Mouse (Mus musculus) neural tube, embryonic 13.5 days (tissue): ENCODE measurements around the gene Rsph4a. TPM values are rescaled to one million over a fixed set of nuclear protein-coding genes. Genes with fewer than 3 reads are reported as not detected.

Source experiments
- ATAC-seq: fragments of 200-750 bp; cut with Nextera tagmentation; 2 replicates; pipeline ENCODE4 v1.8.0; 2017; ENCODE audit warnings: low read depth, mild to moderate bottlenecking, moderate TSS enrichment, moderate library complexity
- H3K27ac ChIP-seq: fragments of 300-500 bp; sonication (generic); replicated peaks from 2 replicates; pipeline ENCODE4 v1.5.1; 2015; ENCODE audit warnings: moderate library complexity, mild to moderate bottlenecking, inconsistent platforms
- H3K27me3 ChIP-seq: fragments of 300-500 bp; sonication (generic); 2 replicates; pipeline ENCODE4 v1.6.1; 2015; ENCODE audit warnings: mild to moderate bottlenecking, inconsistent platforms
- H3K36me3 ChIP-seq: fragments of 300-500 bp; sonication (generic); 2 replicates; pipeline ENCODE4 v1.6.1; 2015; ENCODE audit warnings: mild to moderate bottlenecking, inconsistent platforms
- H3K4me1 ChIP-seq: fragments of 300-500 bp; sonication (generic); replicated peaks from 2 replicates; pipeline ENCODE4 v1.6.1; 2015; ENCODE audit warnings: inconsistent platforms
- H3K4me2 ChIP-seq: fragments of 300-500 bp; sonication (generic); 2 replicates; pipeline ENCODE4 v1.6.1; 2015; ENCODE audit warnings: inconsistent platforms, mild to moderate bottlenecking, moderate library complexity
- H3K4me3 ChIP-seq: fragments of 300-500 bp; sonication (generic); 2 replicates; pipeline ENCODE4 v1.5.1; 2015; ENCODE audit warnings: mild to moderate bottlenecking, inconsistent platforms
- H3K9ac ChIP-seq: fragments of 300-500 bp; sonication (generic); 2 replicates; pipeline ENCODE4 v1.6.1; 2015; ENCODE audit warnings: moderate library complexity, mild to moderate bottlenecking, inconsistent platforms
- H3K9me3 ChIP-seq: fragments of 300-500 bp; sonication (generic); 2 replicates; pipeline ENCODE4 v1.6.1; 2016; ENCODE audit warnings: inconsistent platforms
- WGBS: fragments of 180-500 bp; shearing (Covaris S2); methylation state at CpG from one replicate; pipeline ENCODE4 v1.1.7; 2015; 5-methylcytosine and 5-hydroxymethylcytosine counted together
- polyA plus RNA-seq: library from polyadenylated mRNA; unstranded; fragments of >200 nt; fragmentation: Nextera tagmentation; extraction: Ambion mirVana; gene quantifications from 2 replicates; pipeline ENCODE4 v1.2.1, GENCODE M21; 2015

The Rsph4a gene
- polyA plus RNA-seq, 1 experiment from 2014 or later, result 0.25 TPM

DNA sequence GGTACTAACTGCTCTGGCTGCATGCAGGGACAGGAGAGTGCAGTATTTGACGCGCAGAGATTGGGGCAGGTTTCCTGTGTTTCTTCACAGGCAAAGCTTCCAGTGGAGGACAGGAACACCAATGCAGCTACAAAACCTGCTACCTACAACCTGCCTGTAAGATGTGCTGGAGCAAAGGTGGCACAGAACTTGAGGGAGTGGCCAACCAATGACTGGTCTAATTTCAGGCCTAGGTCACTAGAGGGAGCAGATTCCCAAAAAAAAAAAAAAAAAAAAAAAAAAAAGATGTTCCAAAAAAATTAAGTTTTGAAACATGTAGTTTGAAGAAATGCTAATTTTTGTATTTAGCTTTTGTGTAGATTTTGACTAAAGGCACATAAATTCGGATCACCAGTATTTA, 47.6 kb downstream of the Rsph4a start:
- no peaks in the 10 kb centered on the region for H3K27me3 ChIP-seq
- no peak overlapping the region for H3K4me2 ChIP-seq
- ATAC-seq, result no peak
- no peaks in the 10 kb centered on the region for H3K9me3 ChIP-seq
- H3K9ac ChIP-seq, result no peak overlapping the region
- 82% methylated on average over 3 of the region's 3 CpGs for WGBS
- no peak overlapping the region for H3K27ac ChIP-seq
- H3K36me3 ChIP-seq, result peaks cover 12% of the 10 kb centered on the region
- H3K4me3 ChIP-seq, result no peak overlapping the region
- peaks cover 23% of the 10 kb centered on the region for H3K4me1 ChIP-seq

Other genes starting within 250 kb of the Rsph4a start
- not detected in 2 replicates for gene Sult3a2, start 118.4 kb upstream of the Rsph4a start, polyA plus RNA-seq
- gene Sult3a1, start 47.4 kb upstream of the Rsph4a start, polyA plus RNA-seq, result not detected in 2 replicates
- 24.5 and 25.9 TPM in 2 replicates for gene Zup1, start 46.2 kb downstream of the Rsph4a start, polyA plus RNA-seq
- gene Rwdd1, start 114.5 kb downstream of the Rsph4a start, polyA plus RNA-seq, result 128 and 141 TPM in 2 replicates
- gene Trappc3l, start 132.5 kb downstream of the Rsph4a start, polyA plus RNA-seq, result not detected in 2 replicates
- not detected in 2 replicates for gene Calhm4, start 139.2 kb downstream of the Rsph4a start, polyA plus RNA-seq
- 0.79 and 0.81 TPM in 2 replicates for gene Calhm5, start 191.4 kb downstream of the Rsph4a start, polyA plus RNA-seq
- 0.24 and 0.92 TPM in 2 replicates for gene Calhm6, start 222.9 kb downstream of the Rsph4a start, polyA plus RNA-seq